Mouse (Mus musculus) common myeloid progenitor, adult 5-6 weeks (primary cell): Measurements from ENCODE around the gene Sp2. TPM values are rescaled to one million over a fixed set of nuclear protein-coding genes. Genes with fewer than 3 reads are reported as not detected.

Experiments
- ATAC-seq: replicated peaks from 2 replicates; pipeline ENCODE4 v1.8.0; 2016; ENCODE audit warnings: low read depth, mild to moderate bottlenecking, moderate TSS enrichment, inconsistent platforms; ENCODE audit not compliant: poor library complexity, severe bottlenecking
- total RNA-seq: library from RNA; stranded (forward); fragments of 200-1000, 187-1606 nt; gene quantifications from 2 replicates; pipeline ENCODE4 v1.2.3, GENCODE M21; 2017

Sp2 gene
- total RNA-seq, 1 experiment from 2014 or later: 3.6 TPM

- no peak for ATAC-seq
These were observed 65.3 kb downstream of the Sp2 start for GRCm38 (mm10) chr11:96917415-96917814.

- ATAC-seq: no peak
These were observed 65.8 kb downstream of the Sp2 start for GRCm38 (mm10) chr11:96916885-96917396.

GRCm38 (mm10) chr11:96916044-96916884, 66.5 kb downstream of the Sp2 start, which contains the start of gene Cdk5rap3:
Gene Cdk5rap3 (minus strand): TSS chr11:96916496.
- ATAC-seq: peak; percentile 96

- ATAC-seq: no peak
These were observed 70.1 kb downstream of the Sp2 start for GRCm38 (mm10) chr11:96912682-96913081.

- ATAC-seq: peak; percentile 89
These were observed 72.8 kb downstream of the Sp2 start for GRCm38 (mm10) chr11:96910003-96910402.

- ATAC-seq: no peak
These were observed 74.2 kb downstream of the Sp2 start for GRCm38 (mm10) chr11:96908594-96908993.

GRCm38 (mm10) chr11:96906431-96907161, 76.2 kb downstream of the Sp2 start:
- ATAC-seq: no peak

Other genes starting within 250 kb of the Sp2 start
- 9.5 and 14.8 TPM in 2 replicates for gene Snx11, start 205.4 kb downstream of the Sp2 start, total RNA-seq
- 94.1 and 108 TPM in 2 replicates for gene Cbx1, start 193.8 kb downstream of the Sp2 start, total RNA-seq
- 43.3 and 48.5 TPM in 2 replicates for gene Nfe2l1, start 153.0 kb downstream of the Sp2 start, total RNA-seq
- 1.6 and 8.9 TPM in 2 replicates for gene Copz2, start 133.1 kb downstream of the Sp2 start, total RNA-seq
- gene Cdk5rap3, start 66.5 kb downstream of the Sp2 start, total RNA-seq: 38.2 and 47.8 TPM in 2 replicates
- 0.58 TPM in 1 of 2 replicates, not detected in the other for gene Prr15l, start 54.9 kb downstream of the Sp2 start, total RNA-seq
- 24.8 and 31.9 TPM in 2 replicates for gene Pnpo, start 39.0 kb downstream of the Sp2 start, total RNA-seq
- gene Sp6, start 30.4 kb upstream of the Sp2 start, total RNA-seq: 0.59 TPM in 1 of 2 replicates, not detected in the other
- gene Scrn2, start 47.0 kb upstream of the Sp2 start, total RNA-seq: 18.4 and 21.5 TPM in 2 replicates
- 0.64 and 2.0 TPM in 2 replicates for gene Lrrc46, start 58.4 kb upstream of the Sp2 start, total RNA-seq
- 15.2 and 17.0 TPM in 2 replicates for gene Mrpl10, start 58.6 kb upstream of the Sp2 start, total RNA-seq
- 8.2 and 11.1 TPM in 2 replicates for gene Osbpl7, start 67.7 kb upstream of the Sp2 start, total RNA-seq
- gene Tbx21, start 132.4 kb upstream of the Sp2 start, total RNA-seq: 0.59 TPM in 1 of 2 replicates, not detected in the other
- gene Tbkbp1, start 168.5 kb upstream of the Sp2 start, total RNA-seq: 0.78 and 2.5 TPM in 2 replicates
- 350 and 405 TPM in 2 replicates for gene Kpnb1, start 204.9 kb upstream of the Sp2 start, total RNA-seq